Mouse (Mus musculus) cerebellum, postnatal 10 days (tissue): ENCODE measurements at regions not wholly inside any gene's neighbourhood (a gene's known extent, or its start where the extent isn't known, plus 50 kb on each side); places are given as distances from the start of the nearest gene placed in this dataset.

Source experiments
- DNase-seq, 2 experiments: peaks; one replicate each; pipeline ENCODE4 v3.0.0; 2021; ENCODE audit warnings: mixed read lengths in 2 of 2

- peak; percentile 68 to 77 for DNase-seq
Observed at GRCm38 (mm10) chr14:8867641-8868040, 201.6 kb upstream of the 4930452B06Rik start.

- no peak for DNase-seq
Observed at GRCm38 (mm10) chr14:8851572-8851971, 185.5 kb upstream of the 4930452B06Rik start.

DNA sequence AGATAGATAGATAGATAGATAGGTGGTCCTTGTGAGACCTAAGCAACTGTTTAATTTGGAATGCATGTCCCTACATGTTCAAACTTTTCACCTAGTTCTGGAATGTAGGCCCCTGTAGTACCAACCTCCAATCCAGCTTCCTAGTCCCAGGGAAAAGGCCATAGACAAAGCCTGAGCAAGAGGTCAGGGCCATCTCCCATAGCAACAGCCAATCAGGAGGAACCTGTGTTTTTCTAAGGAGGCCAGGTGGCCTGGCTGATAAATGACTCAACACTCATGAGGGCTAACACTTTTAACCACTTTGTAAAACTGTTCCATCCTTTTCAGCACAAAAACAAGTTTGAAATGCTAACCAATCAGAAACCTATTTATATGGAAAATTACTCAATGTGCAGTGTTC, 184.2 kb upstream of the 4930452B06Rik start:
- DNase-seq: no peak

GRCm38 (mm10) chr14:8833516-8833915, 167.5 kb upstream of the 4930452B06Rik start:
- no peak for DNase-seq

- DNase-seq: peak; percentile 3 to 7
Observed at GRCm38 (mm10) chr14:8800217-8800616, 134.2 kb upstream of the 4930452B06Rik start.

- DNase-seq: no peak
Observed at GRCm38 (mm10) chr14:8789348-8789747, 123.3 kb upstream of the 4930452B06Rik start.

DNA sequence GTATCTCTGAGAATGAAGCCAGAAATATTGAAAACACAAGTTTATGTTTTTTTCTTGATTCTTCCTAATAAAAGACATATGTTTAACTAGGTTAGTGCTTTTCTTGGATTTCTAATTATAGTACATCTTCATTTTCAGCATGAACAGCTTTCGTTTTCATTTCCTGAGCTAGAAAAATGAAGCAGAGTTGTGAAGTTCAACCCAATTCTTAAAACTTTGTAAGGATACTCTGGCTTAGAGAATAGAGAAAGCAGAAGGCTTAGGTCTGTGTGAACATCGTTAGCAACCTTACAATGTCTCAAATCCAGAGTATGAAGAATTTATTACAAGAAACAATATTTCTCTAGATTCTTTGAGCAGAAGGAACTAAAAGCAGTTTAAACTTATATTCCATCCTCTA, 94.5 kb upstream of the 4930452B06Rik start:
- no peak for DNase-seq

- no peak for DNase-seq
Observed at GRCm38 (mm10) chr14:8736831-8737230, 70.8 kb upstream of the 4930452B06Rik start.

- no peak for DNase-seq
Observed at GRCm38 (mm10) chr14:8733261-8733660, 67.2 kb upstream of the 4930452B06Rik start.

- DNase-seq: no peak
Observed at GRCm38 (mm10) chr14:8727364-8727763, 61.3 kb upstream of the 4930452B06Rik start.
